Mouse (Mus musculus): ENCODE results near the gene Ppp6r3. TPM values are rescaled to one million over a fixed set of nuclear protein-coding genes. Genes with fewer than 3 reads are reported as not detected.

The Ppp6r3 gene
- polyA plus RNA-seq, 1 experiment from 2014 or later = 25.7 TPM

DNA sequence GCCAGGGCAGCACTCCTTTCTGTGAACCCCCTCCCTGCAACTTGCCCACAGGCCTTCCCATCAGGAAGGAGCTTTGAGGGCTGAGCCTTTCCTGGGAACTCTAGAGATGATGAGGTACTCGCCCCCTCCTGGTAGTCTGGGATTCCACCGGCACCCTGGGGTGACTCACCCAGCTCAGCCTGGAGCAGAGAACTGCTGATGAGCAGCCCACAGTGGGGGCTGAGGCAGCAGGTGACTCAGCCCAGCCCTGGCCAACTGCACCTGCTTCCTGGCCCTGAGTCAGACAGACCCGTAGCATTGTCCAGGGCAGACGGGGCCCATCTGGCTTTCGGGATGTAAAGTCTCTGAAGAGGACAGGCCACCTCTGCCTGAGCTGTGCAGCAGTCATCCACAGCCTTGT lies 156.3 kb downstream of the Ppp6r3 start:
- Histone ChIP-seq H3K4me2 (replicated peaks; ENCODE audit: low read depth) (no peak overlapping the region), H3K36me3 (ENCODE audit: control insufficient read depth, insufficient read depth) (no peaks in the 10 kb centered on the region), H3K27ac (ENCODE audit: low read depth, low read length) (no peak overlapping the region), H3K9ac (ENCODE audit: low read depth, low read length) (no peak overlapping the region), H3K27me3 (replicated peaks; ENCODE audit: control insufficient read depth, insufficient read depth, low read length) (peaks cover 9% of the 10 kb centered on the region; the same call in 1 of the 2 replicates), H3K4me3 (ENCODE audit: low read depth, low read length) (no peak overlapping the region), H3K4me1 (replicated peaks; ENCODE audit: control insufficient read depth, insufficient read depth, low read length) (no peaks in the 10 kb centered on the region; the same call in 1 of the 2 replicates), H3K9me3 (ENCODE audit: control insufficient read depth) (no peaks in the 10 kb centered on the region)
- WGBS = 32% methylated on average over 5 of the region's 5 CpGs
- no peak for ATAC-seq
- peak; percentile 31 for TF ChIP-seq CTCF (IDR thresholded peaks at IDR 0.05; ENCODE audit: low read depth)

DNA sequence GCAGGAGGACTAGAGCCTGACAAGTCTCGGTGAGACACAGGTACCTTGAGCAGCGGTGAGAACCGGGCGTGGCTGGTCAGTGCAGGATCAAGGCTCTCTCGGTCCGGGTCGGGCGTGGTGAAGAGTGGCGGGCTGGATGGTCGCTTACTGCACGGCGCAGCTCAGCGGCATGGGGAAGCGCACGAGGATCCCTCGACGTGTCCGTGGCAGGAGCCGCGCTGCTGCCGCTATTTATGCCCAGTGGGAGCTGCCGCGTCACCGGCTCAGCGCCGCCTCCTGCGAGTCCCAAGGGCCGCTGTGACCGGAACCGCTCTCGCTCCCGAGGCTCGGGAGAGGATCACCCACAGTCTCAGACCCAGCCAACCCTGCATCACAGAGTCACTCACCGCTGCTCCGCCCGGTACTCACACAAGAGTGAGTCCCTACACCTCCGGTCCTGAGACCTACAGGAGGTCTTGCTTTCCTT lies 161.2 kb downstream of the Ppp6r3 start, which contains the start of gene Gal:
Gene Gal (minus strand): TSS at position 277 of the 466 bp plus-strand sequence.
- 2% methylated on average over 37 of the region's 37 CpGs for WGBS

DNA sequence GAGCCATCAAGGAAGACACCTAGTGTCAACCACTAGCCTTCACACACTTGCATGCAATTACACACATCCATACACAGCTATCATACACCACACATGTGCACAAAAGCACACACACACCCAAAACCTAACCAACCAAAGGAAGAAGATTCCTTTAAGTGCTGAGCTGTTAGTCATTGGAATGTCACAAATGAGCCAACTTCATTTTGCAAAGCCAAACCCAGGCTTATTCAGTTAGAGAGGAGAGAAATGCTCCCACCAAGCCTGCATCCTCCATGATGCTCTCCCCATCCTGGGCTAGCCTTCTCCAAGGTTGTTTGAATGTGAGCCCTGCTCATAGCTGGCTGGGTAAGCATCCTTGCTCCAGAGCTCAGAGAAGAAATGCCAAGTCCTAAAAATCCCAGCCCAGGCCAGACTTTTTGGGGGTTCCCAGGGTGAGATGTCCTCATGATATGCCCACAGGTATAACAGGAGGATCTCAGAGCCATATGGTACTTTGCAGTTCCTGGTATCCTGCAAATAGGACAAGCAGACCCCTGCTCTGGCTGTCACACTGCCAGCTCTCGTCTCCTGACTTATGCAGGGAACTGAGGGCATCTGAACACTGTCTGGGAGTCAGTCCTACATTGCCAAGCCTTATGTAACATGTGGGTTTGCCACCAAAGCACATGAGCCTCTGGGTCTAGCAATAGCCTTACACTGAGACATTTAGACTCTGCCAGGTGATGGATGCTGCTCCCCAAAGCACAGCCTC lies 169.8 kb downstream of the Ppp6r3 start:
- Histone ChIP-seq H3K4me1 (replicated peaks; ENCODE audit: control insufficient read depth, insufficient read depth, low read length) (no peaks in the 10 kb centered on the region), H3K36me3 (ENCODE audit: control insufficient read depth, insufficient read depth) (no peaks in the 10 kb centered on the region), H3K27ac (ENCODE audit: low read depth, low read length) (no peak overlapping the region), H3K4me3 (ENCODE audit: low read depth, low read length) (no peak overlapping the region), H3K9me3 (ENCODE audit: control insufficient read depth) (no peaks in the 10 kb centered on the region), H3K4me2 (replicated peaks; ENCODE audit: low read depth) (no peak overlapping the region), H3K9ac (ENCODE audit: low read depth, low read length) (no peak overlapping the region), H3K27me3 (replicated peaks; ENCODE audit: control insufficient read depth, insufficient read depth, low read length) (no peaks in the 10 kb centered on the region)
- no peak for TF ChIP-seq CTCF (IDR thresholded peaks at IDR 0.05; ENCODE audit: low read depth)
- WGBS = 53% methylated on average over 1 of the region's 1 CpGs
- ATAC-seq = no peak

More for the DNA sequence above, 161.2 kb downstream of the Ppp6r3 start, which contains the start of gene Gal:
- ATAC-seq = 0 out of 2 replicates have a peak, but pooled peaks have one; percentile 34
- no peaks in the 10 kb centered on the region for H3K36me3 ChIP-seq (ENCODE audit: control insufficient read depth, insufficient read depth)
- H3K9me3 ChIP-seq (ENCODE audit: control insufficient read depth) = no peaks in the 10 kb centered on the region
- H3K4me1 ChIP-seq (replicated peaks; ENCODE audit: control insufficient read depth, insufficient read depth, low read length) = no peaks in the 10 kb centered on the region
- peak within 1 kb of the TSS; percentile 19 for H3K4me3 ChIP-seq (ENCODE audit: low read depth, low read length)
- peak within 1 kb of the TSS; percentile 55 for H3K4me2 ChIP-seq (replicated peaks; ENCODE audit: low read depth)
- no peak for TF ChIP-seq CTCF (IDR thresholded peaks at IDR 0.05; ENCODE audit: low read depth)
- H3K27ac ChIP-seq (ENCODE audit: low read depth, low read length) = no peak within 1 kb of the TSS
- no peak within 1 kb of the TSS for H3K9ac ChIP-seq (ENCODE audit: low read depth, low read length)
- peaks cover 29% of the 10 kb centered on the region for H3K27me3 ChIP-seq (replicated peaks; ENCODE audit: control insufficient read depth, insufficient read depth, low read length)

Other genes starting within 250 kb of the Ppp6r3 start
- gene Tesmin, start 186.9 kb downstream of the Ppp6r3 start, polyA plus RNA-seq (2015; fragmentation: Nextera tagmentation; extraction: Ambion mirVana) = 1.1 and 1.3 TPM in 2 replicates
- 38.7 and 42.3 TPM in 2 replicates for gene Gal, start 161.2 kb downstream of the Ppp6r3 start, polyA plus RNA-seq (2015; fragmentation: Nextera tagmentation; extraction: Ambion mirVana)
- 2.8 and 3.2 TPM in 2 replicates for gene Lrp5, start 110.8 kb upstream of the Ppp6r3 start, polyA plus RNA-seq (2015; fragmentation: Nextera tagmentation; extraction: Ambion mirVana)
- gene 1810055G02Rik, start 132.5 kb upstream of the Ppp6r3 start, polyA plus RNA-seq (2015; fragmentation: Nextera tagmentation; extraction: Ambion mirVana) = 215 and 238 TPM in 2 replicates
- gene Kmt5b, start 191.7 kb upstream of the Ppp6r3 start, polyA plus RNA-seq (2015; fragmentation: Nextera tagmentation; extraction: Ambion mirVana) = 10.4 and 11.0 TPM in 2 replicates